ENCODE assay signal across 8 mouse cellular contexts in the genomic region with DNA sequence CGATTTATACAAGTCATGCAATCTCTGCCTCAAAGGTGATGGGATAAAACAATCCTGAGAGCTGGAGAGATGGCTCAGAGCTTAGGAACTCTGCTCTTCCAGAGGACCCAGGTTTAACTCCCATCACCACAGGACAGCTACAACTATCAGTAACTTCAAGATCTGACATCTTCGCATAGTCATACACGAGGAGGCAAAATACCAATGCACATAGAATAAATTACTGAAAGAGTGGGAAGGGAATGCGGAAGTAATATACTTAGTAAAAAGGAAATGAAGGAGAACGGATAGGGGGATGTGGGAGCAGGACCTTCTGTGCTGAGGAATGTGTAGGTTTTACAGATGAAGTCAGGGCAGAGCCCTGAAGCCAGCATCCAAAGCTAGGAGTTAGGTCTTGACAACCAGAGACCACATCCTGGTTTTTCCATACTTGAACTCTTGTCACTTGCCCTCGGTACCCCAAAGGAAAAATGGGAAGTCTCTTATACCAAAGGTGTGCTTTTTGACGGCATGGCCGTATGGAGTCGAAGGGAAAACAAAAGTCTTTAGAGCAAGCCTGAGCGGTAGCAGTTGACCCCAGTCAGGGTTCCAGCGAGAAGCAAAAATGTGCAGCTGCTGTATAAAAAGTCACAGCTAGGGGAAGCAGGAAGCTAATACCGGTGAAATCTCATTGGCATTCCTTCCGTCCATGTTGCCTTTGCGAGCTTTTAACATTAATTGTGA. TPM values are rescaled to one million over a fixed set of nuclear protein-coding genes. Genes with fewer than 3 reads are reported as not detected.
DNase-seq lines count a peak whose midpoint lies in the region; ATAC-seq and TF ChIP-seq lines count a peak whose summit lies in the region.

No protein-coding gene starts in this region.

- DNase-seq in kidney, postnatal 0 days (ENCODE audit: low spot score) = peak; percentile 74
- no peak for DNase-seq in kidney, postnatal 14 days
- DNase-seq in hindbrain, postnatal 0 days (ENCODE audit: low spot score) = no peak
- peak; percentile 45 for DNase-seq in naive thymus-derived CD4-positive, alpha-beta T cell, adult 2 months (ENCODE audit: low read depth)
- DNase-seq in adrenal gland, adult 18-20 months (ENCODE audit: low spot score in 2 of 2) = no peak
- DNase-seq in layer of hippocampus, adult 8-10 months (ENCODE audit: low spot score in 2 of 2) = no peak

- WGBS in kidney, postnatal 0 days = 32% methylated on average over 14 of the region's 14 CpGs
- WGBS in hindbrain, postnatal 0 days = 50% methylated on average over 14 of the region's 14 CpGs

- peaks cover 27% of the 10 kb centered on the region for H3K4me1 ChIP-seq in kidney, postnatal 0 days (replicated peaks; ENCODE audit: insufficient read depth, low read length)
- H3K4me1 ChIP-seq in cortical plate, adult 2 months (ENCODE audit: control insufficient read depth, insufficient read depth, low read length) = peaks cover 4% of the 10 kb centered on the region
- H3K4me1 ChIP-seq in hindbrain, postnatal 0 days (ENCODE audit: insufficient read depth, low read length) = peaks cover 10% of the 10 kb centered on the region; the same call in 1 of the 2 replicates

- peak; percentile 46; the same call in 1 of the 2 replicates for TF ChIP-seq CTCF in kidney, postnatal 0 days (IDR thresholded peaks at IDR 0.05; ENCODE audit: low read depth)
- TF ChIP-seq CTCF in cortical plate, adult 2 months (IDR thresholded peaks at IDR 0.05; ENCODE audit: extremely low read depth, insufficient read depth, low read length) = no peak
- TF ChIP-seq CTCF in hindbrain, postnatal 0 days (IDR thresholded peaks at IDR 0.05; ENCODE audit: low read depth) = peak; percentile 28; the same call in 1 of the 2 replicates

- no peaks in the 10 kb centered on the region for H3K9me3 ChIP-seq in kidney, postnatal 0 days (replicated peaks; ENCODE audit: low read length)
- no peaks in the 10 kb centered on the region for H3K9me3 ChIP-seq in hindbrain, postnatal 0 days (ENCODE audit: low read length)

- H3K4me2 ChIP-seq in kidney, postnatal 0 days (ENCODE audit: low read length) = peak overlapping the region; percentile 68
- H3K4me2 ChIP-seq in hindbrain, postnatal 0 days (ENCODE audit: low read depth, low read length) = peak overlapping the region; percentile 81

- H3K36me3 ChIP-seq in kidney, postnatal 0 days (ENCODE audit: insufficient read depth, low read length) = peaks cover 34% of the 10 kb centered on the region
- peaks cover 28% of the 10 kb centered on the region for H3K36me3 ChIP-seq in hindbrain, postnatal 0 days (ENCODE audit: insufficient read depth, low read length)

- peak overlapping the region; percentile 92 for H3K27ac ChIP-seq in kidney, postnatal 0 days
- peak overlapping the region; percentile 33; the same call in 1 of the 2 replicates for H3K27ac ChIP-seq in cortical plate, adult 2 months (ENCODE audit: insufficient read depth, low read length)
- peak overlapping the region; percentile 88 for H3K27ac ChIP-seq in hindbrain, postnatal 0 days

- ATAC-seq in kidney, postnatal 0 days (replicated peaks; ENCODE audit: low FRiP score, low read depth) = no peak
- no peak for ATAC-seq in hindbrain, postnatal 0 days
- no peak for ATAC-seq in activated CD4-positive, CD25-positive, alpha-beta regulatory T cell, adult 4 months

- H3K4me3 ChIP-seq in kidney, postnatal 0 days (replicated peaks; ENCODE audit: low read depth, low read length) = peak overlapping the region; percentile 56
- H3K4me3 ChIP-seq in cortical plate, adult 2 months (ENCODE audit: insufficient read depth, low read length) = peak overlapping the region; percentile 58
- H3K4me3 ChIP-seq in hindbrain, postnatal 0 days (ENCODE audit: low read length) = peak overlapping the region; percentile 67

- peak overlapping the region; percentile 76; the same call in 1 of the 2 replicates for H3K9ac ChIP-seq in kidney, postnatal 0 days (ENCODE audit: low read depth, low read length)
- peak overlapping the region; percentile 69 for H3K9ac ChIP-seq in hindbrain, postnatal 0 days (replicated peaks; ENCODE audit: low read length)

- no peaks in the 10 kb centered on the region for H3K27me3 ChIP-seq in kidney, postnatal 0 days (ENCODE audit: insufficient read depth, low read length)
- no peaks in the 10 kb centered on the region for H3K27me3 ChIP-seq in hindbrain, postnatal 0 days (ENCODE audit: insufficient read depth, low read length)

- TF ChIP-seq POLR2A in cortical plate, adult 2 months (IDR thresholded peaks at IDR 0.05; ENCODE audit: extremely low read depth, insufficient read depth, low read length) = no peak

RNA-seq across cellular contexts. Expression of gene Ndufa6, which starts 7.4 kb away (rescaled TPM):
- polyA plus RNA-seq in kidney, postnatal 0 days (2015; fragmentation: Nextera tagmentation; extraction: Ambion mirVana) = 793 and 923 TPM in 2 replicates
- 461 and 466 TPM in 2 replicates for polyA plus RNA-seq in cortical plate, adult 2 months (2012; rRNA removed)
- total RNA-seq in hindbrain, postnatal 0 days (2014; rRNA removed) = 194 and 224 TPM in 2 replicates
- polyA plus RNA-seq in hindbrain, postnatal 0 days (2015; fragmentation: Nextera tagmentation; extraction: Ambion mirVana) = 511 and 516 TPM in 2 replicates
- 100 to 1,000 TPM; 486 to 595 TPM for polyA plus RNA-seq in activated CD4-positive, CD25-positive, alpha-beta regulatory T cell, adult 4 months (2017; shearing (Covaris generic))
- 100 to 1,000 TPM; 512 to 543 TPM for total RNA-seq in adrenal gland, adult 18-20 months (2021)
- total RNA-seq in layer of hippocampus, adult 8-10 months (2022) = 100 to 1,000 TPM; 177 to 207 (median 191) TPM

RNA-seq across cellular contexts. Expression of gene Smdt1, which starts 8.0 kb away (rescaled TPM):
- polyA plus RNA-seq in kidney, postnatal 0 days (2015; fragmentation: Nextera tagmentation; extraction: Ambion mirVana) = 375 and 378 TPM in 2 replicates
- polyA plus RNA-seq in cortical plate, adult 2 months (2012; rRNA removed) = 279 and 280 TPM in 2 replicates
- 288 and 293 TPM in 2 replicates for total RNA-seq in hindbrain, postnatal 0 days (2014; rRNA removed)
- polyA plus RNA-seq in hindbrain, postnatal 0 days (2015; fragmentation: Nextera tagmentation; extraction: Ambion mirVana) = 392 and 401 TPM in 2 replicates
- polyA plus RNA-seq in activated CD4-positive, CD25-positive, alpha-beta regulatory T cell, adult 4 months (2017; shearing (Covaris generic)) = 100 to 1,000 TPM; 132 to 140 TPM
- 100 to 1,000 TPM; 173 to 178 TPM for total RNA-seq in adrenal gland, adult 18-20 months (2021)
- 100 to 1,000 TPM; 123 to 145 (median 138) TPM for total RNA-seq in layer of hippocampus, adult 8-10 months (2022)

RNA-seq across cellular contexts. Expression of gene Pheta2, which starts 8.0 kb away (rescaled TPM):
- polyA plus RNA-seq in kidney, postnatal 0 days (2015; fragmentation: Nextera tagmentation; extraction: Ambion mirVana) = 7.4 and 8.4 TPM in 2 replicates
- 0.49 and 0.52 TPM in 2 replicates for polyA plus RNA-seq in cortical plate, adult 2 months (2012; rRNA removed)
- 0.93 and 1.2 TPM in 2 replicates for total RNA-seq in hindbrain, postnatal 0 days (2014; rRNA removed)
- 1.3 and 1.4 TPM in 2 replicates for polyA plus RNA-seq in hindbrain, postnatal 0 days (2015; fragmentation: Nextera tagmentation; extraction: Ambion mirVana)
- polyA plus RNA-seq in activated CD4-positive, CD25-positive, alpha-beta regulatory T cell, adult 4 months (2017; shearing (Covaris generic)) = 1 to 10 TPM; 5.3 to 5.8 TPM
- total RNA-seq in adrenal gland, adult 18-20 months (2021) = 1 to 10 TPM in 1 of 2 experiments, under 1 TPM in 1; 0.46 to 1.1 TPM
- total RNA-seq in layer of hippocampus, adult 8-10 months (2022) = 1 to 10 TPM in 1 of 4 experiments, under 1 TPM in 3; 0.22 to 1.2 (median 0.32) TPM

RNA-seq across cellular contexts. Expression of gene Naga, which starts 8.0 kb away (rescaled TPM):
- polyA plus RNA-seq in kidney, postnatal 0 days (2015; fragmentation: Nextera tagmentation; extraction: Ambion mirVana) = 95.0 and 101 TPM in 2 replicates
- 52.8 and 54.8 TPM in 2 replicates for polyA plus RNA-seq in cortical plate, adult 2 months (2012; rRNA removed)
- total RNA-seq in hindbrain, postnatal 0 days (2014; rRNA removed) = 41.6 and 51.1 TPM in 2 replicates
- 36.9 and 37.2 TPM in 2 replicates for polyA plus RNA-seq in hindbrain, postnatal 0 days (2015; fragmentation: Nextera tagmentation; extraction: Ambion mirVana)
- polyA plus RNA-seq in activated CD4-positive, CD25-positive, alpha-beta regulatory T cell, adult 4 months (2017; shearing (Covaris generic)) = 10 to 100 TPM; 44.2 to 63.7 TPM
- total RNA-seq in adrenal gland, adult 18-20 months (2021) = 10 to 100 TPM; 46.1 to 67.0 TPM
- total RNA-seq in layer of hippocampus, adult 8-10 months (2022) = 10 to 100 TPM; 33.0 to 56.7 (median 43.1) TPM

RNA-seq across cellular contexts. Expression of gene Cyp2d22, which starts 33.3 kb away (rescaled TPM):
- 12.8 and 16.7 TPM in 2 replicates for polyA plus RNA-seq in kidney, postnatal 0 days (2015; fragmentation: Nextera tagmentation; extraction: Ambion mirVana)
- polyA plus RNA-seq in cortical plate, adult 2 months (2012; rRNA removed) = 50.3 and 57.9 TPM in 2 replicates
- 3.6 and 6.1 TPM in 2 replicates for total RNA-seq in hindbrain, postnatal 0 days (2014; rRNA removed)
- polyA plus RNA-seq in hindbrain, postnatal 0 days (2015; fragmentation: Nextera tagmentation; extraction: Ambion mirVana) = 3.7 and 5.1 TPM in 2 replicates
- polyA plus RNA-seq in activated CD4-positive, CD25-positive, alpha-beta regulatory T cell, adult 4 months (2017; shearing (Covaris generic)) = 1 to 10 TPM; 3.6 to 6.5 TPM
- 10 to 100 TPM; 47.7 to 48.8 TPM for total RNA-seq in adrenal gland, adult 18-20 months (2021)
- total RNA-seq in layer of hippocampus, adult 8-10 months (2022) = 10 to 100 TPM; 46.4 to 55.0 (median 53.4) TPM

Comparison
In these comparisons a context has a peak if more than half of its experiments do, and no peak if none do; other contexts are left out.
1. DNase-seq: peak in kidney, postnatal 0 days (single experiment) and naive thymus-derived CD4-positive, alpha-beta T cell, adult 2 months (single experiment); none in kidney, postnatal 14 days (single experiment), hindbrain, postnatal 0 days (single experiment), adrenal gland, adult 18-20 months (0 of 2) and layer of hippocampus, adult 8-10 months (0 of 2).
2. H3K27ac ChIP-seq: peak in every context shown above with its lines; median percentile 92 in kidney, postnatal 0 days; 88 in hindbrain, postnatal 0 days; 33 in cortical plate, adult 2 months.
3. Peak in every context shown above with its lines, with median percentiles within 50 percentile points of each other: H3K4me3 ChIP-seq.